Mouse (Mus musculus) B cell, adult 62 days (primary cell): ENCODE results near the gene Zxdc. TPM values are rescaled to one million over a fixed set of nuclear protein-coding genes. Genes with fewer than 3 reads are reported as not detected.

Experiments used
- total RNA-seq: library from RNA; stranded (reverse); gene quantifications from 4 replicates; pipeline ENCODE4 v1.2.4, GENCODE M21; 2023

Zxdc gene
- total RNA-seq: 24.9 to 30.4 TPM (median 29.5 TPM) in 4 replicates

DNA sequence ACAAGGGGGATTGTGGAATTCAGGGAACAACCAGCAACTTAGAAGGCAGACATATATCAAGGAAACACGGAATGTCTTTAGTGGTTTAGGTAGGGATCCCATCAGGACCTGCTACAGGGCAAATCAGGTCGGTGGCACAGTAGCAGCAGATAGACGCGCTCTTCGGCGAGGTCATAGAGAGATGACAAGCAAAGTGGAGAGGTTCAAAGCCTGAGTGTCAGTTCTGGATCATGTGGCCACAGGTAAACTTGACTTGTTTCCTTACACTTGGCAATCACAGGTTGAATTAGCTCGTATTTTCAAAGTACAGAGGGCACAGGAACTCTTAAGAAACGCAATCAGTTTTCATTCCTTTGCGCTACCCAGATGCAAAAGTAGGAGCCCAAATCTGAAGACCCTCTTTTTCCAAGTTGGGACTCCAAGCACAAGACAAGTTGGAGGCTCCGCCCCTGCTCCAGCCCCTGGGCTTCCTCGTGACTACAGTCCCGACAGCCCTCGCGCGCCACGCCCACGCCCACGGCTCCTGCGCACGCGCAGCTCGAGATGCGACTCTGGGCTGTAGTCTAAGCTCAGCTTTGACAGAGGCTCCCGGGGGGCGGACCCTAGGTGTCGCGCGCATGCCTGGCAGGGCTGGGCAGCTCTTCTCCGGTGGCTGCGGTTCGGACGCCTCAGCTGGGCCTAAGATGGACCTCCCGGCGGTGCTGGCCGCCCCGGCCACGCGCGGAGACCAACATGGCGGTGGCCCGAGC lies at the start of gene Zxdc:
Zxdc (plus strand) TSS at position 517 of the 749 bp plus-strand sequence.

GRCm38 (mm10) chr6:90324991-90325390 lies 44.3 kb upstream of the Zxdc start, which contains the start of gene Chst13:
Chst13 (minus strand) TSS chr6:90325185.

GRCm38 (mm10) chr6:90332561-90333425 lies 36.5 kb upstream of the Zxdc start, which contains the start of gene Uroc1:
Uroc1 (plus strand) TSS chr6:90333284.

DNA sequence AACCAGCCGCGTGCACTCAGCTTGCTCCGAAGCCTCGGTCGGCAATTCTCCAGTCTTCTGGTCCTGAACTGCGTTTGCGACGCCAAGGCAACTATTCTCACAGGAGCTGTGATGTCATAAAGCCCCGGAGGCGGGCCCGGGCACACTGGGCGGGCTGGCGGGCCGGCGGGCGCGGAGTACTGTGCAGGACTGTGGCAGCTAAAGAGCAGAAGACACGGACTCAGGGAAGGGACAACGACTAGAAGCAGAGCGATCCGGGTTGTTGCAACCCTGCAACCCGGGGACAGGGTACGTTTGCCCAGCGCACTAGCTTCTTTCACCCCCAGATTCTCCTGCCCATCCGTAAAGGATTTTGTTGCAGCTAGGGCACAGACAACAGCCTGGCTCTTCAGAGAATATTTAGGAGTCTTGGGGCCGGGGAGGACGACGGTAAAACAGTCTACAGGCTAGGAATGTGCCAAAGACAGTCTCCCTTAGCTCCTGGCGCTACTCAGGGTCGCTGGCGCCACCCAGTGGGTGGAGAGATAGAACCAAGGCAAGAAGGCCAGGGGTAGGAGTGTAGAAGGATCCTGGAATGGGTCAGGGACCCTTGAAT lies 59.2 kb downstream of the Zxdc start, which contains the start of gene Cfap100:
Cfap100 (minus strand) TSS at position 418 of the 595 bp plus-strand sequence.

Other genes starting within 250 kb of the Zxdc start
- gene Vmn1r51, start 246.9 kb upstream of the Zxdc start, total RNA-seq: not detected in 4 replicates
- not detected in 4 replicates for gene Vmn1r52, start 194.7 kb upstream of the Zxdc start, total RNA-seq
- gene V1ra8, start 166.7 kb upstream of the Zxdc start, total RNA-seq: not detected in 4 replicates
- gene Vmn1r53, start 145.1 kb upstream of the Zxdc start, total RNA-seq: not detected in 4 replicates
- gene Vmn1r54, start 123.2 kb upstream of the Zxdc start, total RNA-seq: not detected in 4 replicates
- gene BC048671, start 68.3 kb upstream of the Zxdc start, total RNA-seq: not detected in 4 replicates
- gene Chst13, start 44.3 kb upstream of the Zxdc start, total RNA-seq: not detected in 4 replicates
- gene Uroc1, start 36.2 kb upstream of the Zxdc start, total RNA-seq: not detected in 4 replicates
- gene Cfap100, start 59.3 kb downstream of the Zxdc start, total RNA-seq: not detected in 4 replicates
- not detected in 4 replicates for gene Klf15, start 93.1 kb downstream of the Zxdc start, total RNA-seq
- gene Aldh1l1, start 116.9 kb downstream of the Zxdc start, total RNA-seq: 0.24 TPM in 1 of 4 replicates, not detected in the others
- gene Slc41a3, start 235.2 kb downstream of the Zxdc start, total RNA-seq: 4.6 to 5.5 TPM (median 5.1 TPM) in 4 replicates